Mouse (Mus musculus) kidney, embryonic 15.5 days (tissue): Measurements from ENCODE around the gene BC005624. TPM values are rescaled to one million over a fixed set of nuclear protein-coding genes. Genes with fewer than 3 reads are reported as not detected.
"Not testable (repeated sequence)": the region's sequence is repeated elsewhere in the genome, so short reads cannot be mapped to it uniquely, and the experiment has no call there.

ENCODE experiments used
- ATAC-seq: fragments of 200-750 bp; cut with Nextera tagmentation; replicated peaks from 2 replicates; pipeline ENCODE4 v1.8.0; 2017; ENCODE audit warnings: moderate TSS enrichment; ENCODE audit not compliant: low FRiP score
- H3K27ac ChIP-seq: fragments of 300-500 bp; sonication (generic); 2 replicates; pipeline ENCODE4 v1.5.1; 2015; ENCODE audit warnings: mild to moderate bottlenecking, inconsistent platforms
- H3K27me3 ChIP-seq: fragments of 300-500 bp; sonication (generic); 2 replicates; pipeline ENCODE4 v1.6.1; 2015; ENCODE audit warnings: inconsistent platforms
- H3K36me3 ChIP-seq: fragments of 300-500 bp; sonication (generic); 2 replicates; pipeline ENCODE4 v1.6.1; 2015; ENCODE audit warnings: inconsistent platforms
- H3K4me1 ChIP-seq: fragments of 300-500 bp; sonication (generic); 2 replicates; pipeline ENCODE4 v1.6.1; 2015; ENCODE audit warnings: inconsistent platforms
- H3K4me2 ChIP-seq: fragments of 300-500 bp; sonication (generic); 2 replicates; pipeline ENCODE4 v1.6.1; 2015; ENCODE audit warnings: moderate library complexity, mild to moderate bottlenecking, inconsistent platforms
- H3K4me3 ChIP-seq: fragments of 300-500 bp; sonication (generic); replicated peaks from 2 replicates; pipeline ENCODE4 v1.5.1; 2015; ENCODE audit warnings: mild to moderate bottlenecking, inconsistent platforms
- H3K9ac ChIP-seq: fragments of 300-500 bp; sonication (generic); 2 replicates; pipeline ENCODE4 v1.6.1; 2015; ENCODE audit warnings: mild to moderate bottlenecking, inconsistent platforms
- H3K9me3 ChIP-seq: fragments of 300-500 bp; sonication (generic); replicated peaks from 2 replicates; pipeline ENCODE4 v1.6.1; 2016; ENCODE audit warnings: inconsistent platforms
- WGBS: fragments of 180-500 bp; shearing (Covaris S2); methylation state at CpG from one replicate; pipeline ENCODE4 v1.1.7; 2015; ENCODE audit warnings: mixed read lengths; 5-methylcytosine and 5-hydroxymethylcytosine counted together
- polyA plus RNA-seq: library from polyadenylated mRNA; unstranded; fragments of >200 nt; fragmentation: Nextera tagmentation; extraction: Ambion mirVana; gene quantifications from 2 replicates; pipeline ENCODE4 v1.2.1, GENCODE M21; 2015

The BC005624 gene
- polyA plus RNA-seq, 1 experiment from 2014 or later, result 60.5 TPM

- Histone ChIP-seq H3K9me3 (no peaks in the 10 kb centered on the region), H3K36me3 (no peaks in the 10 kb centered on the region), H3K4me3 (no peak overlapping the region), H3K27me3 (peaks cover 4% of the 10 kb centered on the region; the same call in 1 of the 2 replicates), H3K4me1 (peaks cover 3% of the 10 kb centered on the region; the same call in 1 of the 2 replicates), H3K4me2 (no peak overlapping the region), H3K27ac (no peak overlapping the region), H3K9ac (no peak overlapping the region)
- 75% methylated on average over 8 of the region's 8 CpGs for WGBS
- no peak for ATAC-seq
Measured at GRCm38 (mm10) chr2:30937731-30938130, 44.3 kb downstream of the BC005624 start.

GRCm38 (mm10) chr2:30936808-30937207 lies 45.2 kb downstream of the BC005624 start:
- WGBS, result 83% methylated on average over 3 of the region's 3 CpGs
- no peak overlapping the region for H3K4me2 ChIP-seq
- no peaks in the 10 kb centered on the region for H3K36me3 ChIP-seq
- H3K27me3 ChIP-seq, result peaks cover 4% of the 10 kb centered on the region; the same call in 1 of the 2 replicates
- no peak for ATAC-seq
- H3K4me3 ChIP-seq, result no peak overlapping the region
- H3K9me3 ChIP-seq, result no peaks in the 10 kb centered on the region
- no peaks in the 10 kb centered on the region for H3K4me1 ChIP-seq
- H3K27ac ChIP-seq, result no peak overlapping the region
- H3K9ac ChIP-seq, result no peak overlapping the region

- Histone ChIP-seq H3K4me1 (peaks cover 11% of the 10 kb centered on the region), H3K36me3 (no peaks in the 10 kb centered on the region), H3K9ac (no peak overlapping the region), H3K9me3 (no peaks in the 10 kb centered on the region), H3K27ac (no peak overlapping the region), H3K27me3 (peaks cover 4% of the 10 kb centered on the region; the same call in 1 of the 2 replicates), H3K4me2 (no peak overlapping the region), H3K4me3 (no peak overlapping the region)
- ATAC-seq, result no peak
- 24% methylated on average over 7 of the region's 7 CpGs for WGBS
Measured at GRCm38 (mm10) chr2:30933917-30934450, 48.0 kb downstream of the BC005624 start.

GRCm38 (mm10) chr2:30933032-30933431 lies 49.0 kb downstream of the BC005624 start:
- 81% methylated on average over 6 of the region's 6 CpGs for WGBS
- no peak overlapping the region for H3K4me3 ChIP-seq
- no peaks in the 10 kb centered on the region for H3K9me3 ChIP-seq
- H3K36me3 ChIP-seq, result no peaks in the 10 kb centered on the region
- H3K27me3 ChIP-seq, result peaks cover 4% of the 10 kb centered on the region; the same call in 1 of the 2 replicates
- peaks cover 18% of the 10 kb centered on the region for H3K4me1 ChIP-seq
- H3K4me2 ChIP-seq, result no peak overlapping the region
- H3K9ac ChIP-seq, result no peak overlapping the region
- no peak overlapping the region for H3K27ac ChIP-seq
- no peak for ATAC-seq

- Histone ChIP-seq H3K9me3 (no peaks in the 10 kb centered on the region), H3K27me3 (peaks cover 4% of the 10 kb centered on the region; the same call in 1 of the 2 replicates), H3K27ac (no peak overlapping the region), H3K9ac (no peak overlapping the region), H3K36me3 (no peaks in the 10 kb centered on the region), H3K4me3 (no peak overlapping the region), H3K4me1 (peaks cover 28% of the 10 kb centered on the region), H3K4me2 (no peak overlapping the region)
- ATAC-seq, result no peak
- 82% methylated on average over 3 of the region's 3 CpGs for WGBS
Measured at GRCm38 (mm10) chr2:30931922-30932321, 50.1 kb downstream of the BC005624 start.

GRCm38 (mm10) chr2:30930846-30931245 lies 51.2 kb downstream of the BC005624 start:
- peaks cover 34% of the 10 kb centered on the region for H3K4me1 ChIP-seq
- not testable (repeated sequence) for ATAC-seq, H3K27me3 ChIP-seq, H3K36me3 ChIP-seq, H3K9me3 ChIP-seq, H3K4me2 ChIP-seq, H3K27ac ChIP-seq, H3K4me3 ChIP-seq, H3K9ac ChIP-seq
- WGBS, result 75% methylated on average over 2 of the region's 2 CpGs

GRCm38 (mm10) chr2:30929483-30930045 lies 52.4 kb downstream of the BC005624 start, which contains the start of gene Ptges:
TSS of gene Ptges (minus strand) at chr2:30929863.
- H3K36me3 ChIP-seq, result no peaks in the 10 kb centered on the region
- peak within 1 kb of the TSS; percentile 57 for H3K4me2 ChIP-seq
- peaks cover 34% of the 10 kb centered on the region for H3K4me1 ChIP-seq
- peak within 1 kb of the TSS; percentile 23 for H3K4me3 ChIP-seq
- under 1% methylated on average over 23 of the region's 23 CpGs for WGBS
- no peaks in the 10 kb centered on the region for H3K9me3 ChIP-seq
- no peaks in the 10 kb centered on the region for H3K27me3 ChIP-seq
- H3K27ac ChIP-seq, result no peak within 1 kb of the TSS
- no peak within 1 kb of the TSS for H3K9ac ChIP-seq
- ATAC-seq, result peak; percentile 59

- no peaks in the 10 kb centered on the region for H3K36me3 ChIP-seq
- peak overlapping the region; percentile 57 for H3K4me2 ChIP-seq
- no peaks in the 10 kb centered on the region for H3K27me3 ChIP-seq
- no peaks in the 10 kb centered on the region for H3K9me3 ChIP-seq
- H3K4me1 ChIP-seq, result peaks cover 34% of the 10 kb centered on the region
- H3K9ac ChIP-seq, result no peak overlapping the region
- WGBS, result 23% methylated on average over 12 of the region's 12 CpGs
- H3K4me3 ChIP-seq, result peak overlapping the region; percentile 23; the same call in 1 of the 2 replicates
- no peak overlapping the region for H3K27ac ChIP-seq
- 0 out of 2 replicates have a peak, but pooled peaks have one; percentile 61 for ATAC-seq
Measured at GRCm38 (mm10) chr2:30928893-30929482, 53.0 kb downstream of the BC005624 start.

- no peak overlapping the region for H3K4me3 ChIP-seq
- no peaks in the 10 kb centered on the region for H3K27me3 ChIP-seq
- no peaks in the 10 kb centered on the region for H3K36me3 ChIP-seq
- 22% methylated on average over 14 of the region's 14 CpGs for WGBS
- no peak overlapping the region for H3K9ac ChIP-seq
- no peak overlapping the region for H3K4me2 ChIP-seq
- ATAC-seq, result no peak; the same call in none of the 2 replicates
- H3K27ac ChIP-seq, result no peak overlapping the region
- H3K4me1 ChIP-seq, result peaks cover 34% of the 10 kb centered on the region
- no peaks in the 10 kb centered on the region for H3K9me3 ChIP-seq
Measured at GRCm38 (mm10) chr2:30927844-30928628, 54.0 kb downstream of the BC005624 start.

GRCm38 (mm10) chr2:30927151-30927781 lies 54.7 kb downstream of the BC005624 start:
- no peak for ATAC-seq
- Histone ChIP-seq H3K4me3 (no peak overlapping the region), H3K9me3 (no peaks in the 10 kb centered on the region), H3K4me2 (no peak overlapping the region), H3K4me1 (peaks cover 34% of the 10 kb centered on the region), H3K27me3 (no peaks in the 10 kb centered on the region), H3K9ac (no peak overlapping the region), H3K36me3 (no peaks in the 10 kb centered on the region), H3K27ac (peak overlapping the region; percentile 32; the same call in 1 of the 2 replicates)
- WGBS, result 55% methylated on average over 9 of the region's 9 CpGs

- Histone ChIP-seq H3K27me3 (no peaks in the 10 kb centered on the region), H3K4me3 (no peak overlapping the region), H3K27ac (peak overlapping the region; percentile 32; the same call in 1 of the 2 replicates), H3K36me3 (no peaks in the 10 kb centered on the region), H3K4me2 (no peak overlapping the region), H3K9me3 (no peaks in the 10 kb centered on the region), H3K4me1 (peaks cover 34% of the 10 kb centered on the region), H3K9ac (no peak overlapping the region)
- no peak for ATAC-seq
- WGBS, result 58% methylated on average over 4 of the region's 4 CpGs
Measured at GRCm38 (mm10) chr2:30926381-30926780, 55.6 kb downstream of the BC005624 start.
